Mouse (Mus musculus): ENCODE measurements at regions not wholly inside any gene's neighbourhood (a gene's known extent, or its start where the extent isn't known, plus 50 kb on each side); places are given as distances from the start of the nearest gene placed in this dataset.

DNA sequence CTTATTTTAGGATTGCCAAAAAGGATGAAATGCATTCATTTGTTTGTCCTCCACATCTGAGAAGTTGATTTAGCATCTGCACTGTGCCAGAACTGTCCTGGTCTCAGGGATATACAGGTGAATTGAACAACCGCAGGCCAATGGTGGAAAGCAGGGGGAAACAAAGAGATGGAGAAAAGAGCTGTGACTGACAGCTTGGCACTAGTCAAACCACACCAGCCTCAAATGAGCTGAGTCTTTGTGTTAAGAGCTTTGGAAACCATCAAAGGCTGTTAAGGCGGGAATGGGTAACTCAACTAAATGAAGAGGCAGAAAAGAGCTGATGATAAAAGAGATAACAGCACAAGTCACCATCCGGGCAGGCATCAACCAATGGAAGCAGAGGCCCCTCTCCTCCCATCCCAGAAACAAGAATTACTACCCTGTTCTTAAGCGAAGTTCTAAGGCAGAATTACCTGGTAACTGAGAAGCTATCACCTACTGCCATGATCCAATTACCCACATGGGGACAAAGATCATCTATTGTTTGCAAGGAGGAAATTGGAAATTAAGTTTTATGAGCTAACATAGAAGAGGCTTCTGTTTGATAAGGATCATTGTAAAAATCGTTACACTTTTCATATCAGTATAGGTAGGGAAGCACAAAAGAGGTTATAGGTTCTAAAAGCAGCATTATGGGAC lies 117.6 kb downstream of the Foxa2 start:
- TF ChIP-seq CTCF (IDR thresholded peaks at IDR 0.05; ENCODE audit: borderline replicate concordance, control insufficient read depth, extremely low read depth, insufficient read depth, low read length, poor library complexity) (no peak), POLR2A (IDR thresholded peaks at IDR 0.05; ENCODE audit: control insufficient read depth, extremely low read depth, insufficient read depth, low read length, poor library complexity) (no peak)
